Mouse (Mus musculus) kidney, postnatal 0 days (tissue): Measurements from ENCODE around the gene Atp5l. TPM values are rescaled to one million over a fixed set of nuclear protein-coding genes. Genes with fewer than 3 reads are reported as not detected.

Experiments used
- ATAC-seq: fragments of 200-750 bp; cut with Nextera tagmentation; replicated peaks from 2 replicates; pipeline ENCODE4 v1.8.0; 2017; ENCODE audit warnings: low read depth, moderate number of reproducible peaks, moderate TSS enrichment, moderate library complexity; ENCODE audit not compliant: low FRiP score
- DNase-seq: peaks from one replicate; pipeline ENCODE4 v3.0.0-alpha.2; 2016; ENCODE audit warnings: low spot score
- H3K27ac ChIP-seq: fragments of 300-500 bp; sonication (generic); 2 replicates; pipeline ENCODE4 v1.5.1; 2014; ENCODE audit warnings: mild to moderate bottlenecking
- H3K27me3 ChIP-seq: fragments of 300-500 bp; sonication (generic); 2 replicates; pipeline ENCODE4 v1.6.1; 2014; ENCODE audit warnings: low read length, mixed read lengths; ENCODE audit not compliant: insufficient read depth
- H3K36me3 ChIP-seq: fragments of 300-500 bp; sonication (generic); 2 replicates; pipeline ENCODE4 v1.6.1; 2014; ENCODE audit warnings: low read length, mixed read lengths; ENCODE audit not compliant: insufficient read depth
- H3K4me1 ChIP-seq: fragments of 300-500 bp; sonication (generic); replicated peaks from 2 replicates; pipeline ENCODE4 v1.6.1; 2014; ENCODE audit warnings: antibody characterized with exemption, low read length, mixed read lengths; ENCODE audit not compliant: insufficient read depth
- H3K4me2 ChIP-seq: fragments of 300-500 bp; sonication (generic); 2 replicates; pipeline ENCODE4 v1.6.1; 2014; ENCODE audit warnings: mild to moderate bottlenecking, low read length, moderate library complexity, mixed read lengths
- H3K4me3 ChIP-seq: fragments of 300-500 bp; sonication (generic); replicated peaks from 2 replicates; pipeline ENCODE4 v1.5.1; 2014; ENCODE audit warnings: low read depth, low read length
- H3K9ac ChIP-seq: fragments of 300-500 bp; sonication (generic); 2 replicates; pipeline ENCODE4 v1.6.1; 2014; ENCODE audit warnings: low read depth, low read length
- H3K9me3 ChIP-seq: fragments of 300-500 bp; sonication (generic); replicated peaks from 2 replicates; pipeline ENCODE4 v1.6.1; 2016; ENCODE audit warnings: low read length, inconsistent platforms, mixed read lengths
- CTCF ChIP-seq: IDR thresholded peaks from 2 replicates; pipeline ENCODE4 v1.5.1; 2016; ENCODE audit warnings: antibody characterized with exemption, low read depth, mild to moderate bottlenecking, moderate library complexity
- WGBS: fragments of 180-500 bp; shearing (Covaris S2); extraction: QIAGEN DNeasy Blood & Tissue Kit; methylation state at CpG from one replicate; pipeline ENCODE4 v1.1.7; 2014; 5-methylcytosine and 5-hydroxymethylcytosine counted together
- polyA plus RNA-seq: library from polyadenylated mRNA; unstranded; fragments of >200 nt; fragmentation: Nextera tagmentation; extraction: Ambion mirVana; gene quantifications from 2 replicates; pipeline ENCODE4 v1.2.1, GENCODE M21; 2015

Atp5l gene
- polyA plus RNA-seq, 1 experiment from 2014 or later: 1,429 TPM

DNA sequence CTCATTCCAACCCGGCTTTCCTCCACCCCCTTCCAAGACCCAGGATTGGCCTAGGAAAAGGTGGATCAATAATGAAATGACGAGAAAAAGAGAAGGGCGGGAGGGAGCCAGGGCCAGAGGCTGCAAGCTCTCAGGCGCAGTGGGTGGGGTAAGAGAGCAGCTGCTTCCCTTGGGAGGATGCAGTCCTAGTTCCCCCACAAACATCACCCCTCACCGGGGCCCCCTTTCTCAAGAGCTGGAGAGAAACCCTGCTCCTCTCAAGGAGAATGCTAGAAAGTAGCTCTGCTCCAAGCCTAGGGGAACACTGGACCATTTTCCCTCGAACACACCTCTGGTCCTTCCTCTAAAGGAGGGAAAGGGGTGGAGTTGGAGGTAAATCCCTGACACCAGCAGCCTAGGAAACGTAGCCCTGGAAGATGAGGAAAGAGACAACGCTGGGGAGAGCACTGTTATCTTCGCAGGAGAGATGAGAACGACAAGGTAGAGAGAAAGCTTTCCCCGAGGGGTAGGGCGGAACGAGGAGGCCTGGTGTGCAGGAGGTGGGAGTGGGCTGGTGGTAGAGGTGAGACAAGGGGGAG lies 40.8 kb downstream of the Atp5l start:
- ATAC-seq (no peak), DNase-seq (no peak)
- under 1% methylated on average over 13 of the region's 13 CpGs for WGBS

DNA sequence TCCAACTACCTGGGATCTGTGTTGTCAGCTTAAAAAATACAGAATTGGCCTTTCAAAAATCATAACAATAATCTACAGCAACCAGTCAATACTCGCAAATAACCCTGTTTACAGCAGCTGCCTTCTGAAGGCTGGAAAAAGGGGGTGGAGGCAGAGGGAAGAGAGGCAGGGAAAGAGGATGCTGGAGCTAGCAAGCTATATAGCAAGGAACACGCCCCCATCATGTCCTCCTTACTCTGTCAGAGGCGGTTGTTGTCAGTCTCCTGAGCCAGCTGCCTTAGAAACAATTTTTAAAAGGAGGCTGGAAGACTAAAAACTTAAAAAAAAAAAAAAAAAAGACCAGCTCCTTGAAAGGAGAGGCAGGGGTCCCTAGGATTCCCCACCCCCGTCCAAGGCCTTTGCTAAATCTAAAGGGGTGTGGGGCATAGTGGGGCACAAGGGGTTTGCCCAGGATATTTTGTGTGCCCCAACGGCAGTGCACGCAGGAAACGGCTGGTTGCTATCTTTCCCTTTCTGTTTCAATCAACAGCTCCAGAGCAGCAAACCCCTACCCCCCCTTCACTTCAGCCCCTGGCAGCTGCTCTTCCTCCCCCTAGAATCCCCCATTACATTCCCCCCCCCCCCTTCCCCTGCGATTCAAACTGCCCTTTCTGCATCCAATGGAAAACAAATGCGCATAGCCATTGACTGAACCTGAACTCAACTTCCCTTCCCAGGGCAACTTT lies 41.6 kb downstream of the Atp5l start:
- DNase-seq (peak; percentile 42), ATAC-seq (no peak)
- Histone ChIP-seq H3K9me3 (no peaks in the 10 kb centered on the region), H3K27me3 (no peaks in the 10 kb centered on the region), H3K27ac (no peak overlapping the region), H3K4me1 (peaks cover 21% of the 10 kb centered on the region), H3K36me3 (no peaks in the 10 kb centered on the region), H3K4me2 (peak overlapping the region; percentile 91), H3K4me3 (peak overlapping the region; percentile 85), H3K9ac (peak overlapping the region; percentile 85; the same call in 1 of the 2 replicates)
- no peak for TF ChIP-seq CTCF
- WGBS: 14% methylated on average over 9 of the region's 9 CpGs

More for the DNA sequence above, 40.8 kb downstream of the Atp5l start:
- Histone ChIP-seq H3K4me2 (peak overlapping the region; percentile 91), H3K36me3 (no peaks in the 10 kb centered on the region), H3K27ac (no peak overlapping the region), H3K27me3 (no peaks in the 10 kb centered on the region), H3K4me1 (peaks cover 15% of the 10 kb centered on the region), H3K4me3 (peak overlapping the region; percentile 85), H3K9ac (peak overlapping the region; percentile 85), H3K9me3 (no peaks in the 10 kb centered on the region)
- TF ChIP-seq CTCF: no peak

DNA sequence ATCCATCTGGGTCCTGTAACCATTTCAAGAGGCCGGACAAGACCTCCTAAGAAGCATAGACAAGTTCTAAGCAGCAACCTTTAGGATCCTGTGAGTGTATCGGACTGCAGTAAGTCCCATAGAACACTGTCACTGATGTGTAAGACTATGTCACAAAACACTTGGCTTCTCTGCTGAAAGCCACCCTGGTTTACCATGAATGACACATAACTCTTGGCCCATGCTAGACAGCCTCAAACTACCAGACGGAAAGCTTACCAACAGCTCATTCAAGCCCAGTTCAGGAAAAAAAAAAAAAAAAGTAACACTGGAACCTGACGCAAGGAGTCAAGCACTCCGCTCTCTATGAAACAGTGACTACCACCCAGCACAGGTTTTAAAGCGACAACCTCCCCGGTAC lies 42.9 kb downstream of the Atp5l start:
- no peak overlapping the region for H3K27ac ChIP-seq
- no peak overlapping the region for H3K9ac ChIP-seq
- peaks cover 24% of the 10 kb centered on the region for H3K4me1 ChIP-seq
- H3K27me3 ChIP-seq: no peaks in the 10 kb centered on the region
- no peak for TF ChIP-seq CTCF
- no peaks in the 10 kb centered on the region for H3K36me3 ChIP-seq
- ATAC-seq: no peak
- H3K9me3 ChIP-seq: no peaks in the 10 kb centered on the region
- H3K4me3 ChIP-seq: no peak overlapping the region
- WGBS: 82% methylated on average over 7 of the region's 7 CpGs
- no peak for DNase-seq
- H3K4me2 ChIP-seq: no peak overlapping the region

DNA sequence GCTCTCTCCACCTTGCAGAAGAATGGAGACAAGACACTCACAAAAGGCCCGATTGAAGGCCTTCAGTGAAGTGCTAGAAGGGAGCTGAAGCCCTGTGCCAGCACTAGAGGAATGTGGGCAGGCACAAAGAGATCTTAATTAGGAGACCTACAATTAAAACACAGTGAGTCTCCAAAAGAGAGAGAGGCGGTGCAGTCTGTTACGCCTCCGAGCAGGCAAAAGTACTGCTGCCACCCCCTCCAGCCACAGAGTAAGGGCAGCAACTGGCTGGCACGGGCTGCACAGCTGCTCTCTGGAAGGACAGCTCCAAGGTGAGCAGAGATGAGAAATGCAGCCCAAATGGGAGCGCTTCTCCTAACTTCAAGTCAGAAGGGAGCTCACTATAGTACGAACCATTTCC lies 45.1 kb downstream of the Atp5l start:
- Histone ChIP-seq H3K27ac (no peak overlapping the region), H3K9me3 (no peaks in the 10 kb centered on the region), H3K4me2 (no peak overlapping the region), H3K36me3 (no peaks in the 10 kb centered on the region), H3K9ac (no peak overlapping the region), H3K4me3 (no peak overlapping the region), H3K4me1 (peaks cover 24% of the 10 kb centered on the region), H3K27me3 (no peaks in the 10 kb centered on the region)
- no peak for TF ChIP-seq CTCF
- ATAC-seq (no peak), DNase-seq (no peak)
- WGBS: 42% methylated on average over 7 of the region's 7 CpGs

DNA sequence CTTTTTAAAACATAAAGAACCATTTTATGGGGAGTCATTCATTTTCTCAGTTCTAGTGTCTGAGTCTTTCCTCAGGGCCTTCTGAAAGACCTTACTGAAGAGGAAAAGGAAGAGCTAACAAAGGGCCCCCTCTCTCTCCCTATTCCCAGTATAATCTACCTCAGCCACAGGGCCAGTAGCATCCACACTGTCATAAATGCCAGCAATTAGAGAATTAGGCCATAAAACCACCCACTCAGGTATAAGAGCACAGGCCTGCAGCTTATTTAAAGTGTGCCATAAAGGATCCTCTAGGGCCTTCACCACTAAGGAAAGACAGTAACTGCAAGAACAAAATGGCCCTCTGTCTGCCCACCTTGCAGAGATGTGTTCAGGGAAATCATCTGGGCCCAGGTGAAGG lies 46.3 kb downstream of the Atp5l start:
- no peak for ATAC-seq
- Histone ChIP-seq H3K27ac (no peak overlapping the region), H3K4me3 (no peak overlapping the region)

DNA sequence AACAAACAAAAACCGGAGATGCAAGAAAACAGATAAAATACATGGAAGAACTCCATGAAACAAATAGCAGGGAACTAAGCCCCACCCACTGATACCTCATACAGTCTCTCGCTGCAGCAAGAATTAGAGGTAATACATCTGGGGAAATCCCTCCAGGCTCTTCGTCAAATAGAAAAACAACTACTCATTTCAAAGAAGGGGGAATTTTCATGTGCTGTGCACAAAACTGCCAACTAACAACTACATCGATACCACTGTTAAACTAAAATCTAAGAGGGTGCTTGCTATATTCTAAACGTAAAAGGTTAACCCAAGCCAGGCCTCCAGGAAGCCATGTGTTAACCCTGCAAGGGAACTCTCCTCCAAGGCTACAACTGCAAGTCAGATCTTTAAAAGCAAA lies 46.9 kb downstream of the Atp5l start:
- H3K4me3 ChIP-seq: no peak overlapping the region
- no peak overlapping the region for H3K9ac ChIP-seq
- DNase-seq (no peak), ATAC-seq (no peak)
- no peak overlapping the region for H3K27ac ChIP-seq
- whole genome bisulfite sequencing: 39% methylated on average over 5 of the region's 5 CpGs
- no peak for TF ChIP-seq CTCF
- H3K4me1 ChIP-seq: peaks cover 19% of the 10 kb centered on the region
- H3K9me3 ChIP-seq: no peaks in the 10 kb centered on the region
- H3K36me3 ChIP-seq: peaks cover 3% of the 10 kb centered on the region; the same call in 1 of the 2 replicates
- H3K27me3 ChIP-seq: no peaks in the 10 kb centered on the region
- H3K4me2 ChIP-seq: no peak overlapping the region

More for the DNA sequence above, 46.3 kb downstream of the Atp5l start:
- Histone ChIP-seq H3K36me3 (peaks cover 3% of the 10 kb centered on the region; the same call in 1 of the 2 replicates), H3K9ac (no peak overlapping the region), H3K9me3 (no peaks in the 10 kb centered on the region), H3K4me2 (no peak overlapping the region), H3K27me3 (no peaks in the 10 kb centered on the region), H3K4me1 (peaks cover 24% of the 10 kb centered on the region)
- DNase-seq: no peak
- no peak for TF ChIP-seq CTCF
